8 mouse cellular contexts compared by ENCODE assay signal in the genomic region with DNA sequence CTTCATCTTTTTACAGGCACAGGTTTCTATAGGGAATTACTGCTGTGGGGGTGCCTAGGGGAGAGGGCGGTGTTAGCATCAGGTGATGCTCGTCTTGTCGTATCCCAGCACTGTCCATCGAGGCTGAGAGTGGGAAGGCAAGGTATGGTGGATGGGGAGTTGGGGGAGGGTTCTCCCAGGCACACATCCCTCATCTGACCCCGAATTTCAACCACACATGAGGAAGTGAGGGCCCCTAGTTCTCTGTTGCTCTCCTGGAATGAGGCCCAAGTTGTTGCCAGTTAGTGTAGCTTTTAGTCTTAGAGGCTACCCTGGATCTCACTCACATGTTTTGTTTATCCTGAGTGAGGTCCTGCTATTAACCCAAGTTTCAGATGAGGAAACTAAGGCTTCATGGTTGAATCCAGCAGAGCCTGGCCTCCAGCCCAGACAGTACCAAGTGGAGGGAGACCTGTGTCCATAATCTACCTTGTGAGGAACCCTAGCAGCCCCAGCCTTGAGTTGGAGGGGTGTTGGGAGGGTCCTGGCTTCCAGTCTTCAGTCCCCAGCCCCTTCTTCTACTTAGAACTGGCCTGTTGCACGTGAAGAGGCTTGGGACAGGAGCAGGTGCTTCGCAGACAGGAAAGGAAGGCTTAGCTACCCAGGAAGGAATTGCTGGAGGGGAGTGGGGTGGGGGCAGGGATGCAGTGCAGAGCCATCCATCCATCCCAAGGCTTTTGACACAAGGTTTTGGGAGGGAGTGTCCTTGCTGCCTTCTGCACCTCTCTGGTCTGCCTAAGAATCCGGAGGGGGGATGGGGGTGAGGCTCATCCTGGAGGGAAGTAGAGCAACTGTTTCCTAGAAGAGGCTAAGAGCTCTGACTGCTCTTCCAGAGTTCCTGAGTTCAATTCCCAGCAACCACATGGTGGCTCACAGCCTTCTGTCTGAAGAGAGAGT. TPM values are rescaled to one million over a fixed set of nuclear protein-coding genes. Genes with fewer than 3 reads are reported as not detected.
DNase-seq lines count a peak whose midpoint lies in the region; ATAC-seq and TF ChIP-seq lines count a peak whose summit lies in the region.

No protein-coding gene starts in this region.

- H3K9ac ChIP-seq in forebrain, embryonic 16.5 days (replicated peaks; ENCODE audit: low read depth, low read length) = no peak overlapping the region

- WGBS in forebrain, embryonic 16.5 days = 56% methylated on average over 8 of the region's 8 CpGs

- no peaks in the 10 kb centered on the region for H3K9me3 ChIP-seq in forebrain, embryonic 16.5 days (ENCODE audit: control insufficient read depth, low read length)

- DNase-seq in adrenal gland, postnatal 25 days = peak; percentile 31
- DNase-seq in adrenal gland, adult 18-20 months (ENCODE audit: low spot score in 2 of 2) = no peak
- no peak for DNase-seq in left cerebral cortex, adult 2 months (ENCODE audit: extremely low spot score in 1 of 2, low spot score in 2 of 2)
- no peak for DNase-seq in left cerebral cortex, postnatal 14 days (ENCODE audit: low spot score in 2 of 2)
- no peak for DNase-seq in right cerebral cortex, postnatal 4 days
- DNase-seq in left cerebral cortex, postnatal 4 days = no peak

- intact Hi-C loops in left cerebral cortex, adult 2 months (cut with DNase I) = no loop called here
- intact Hi-C loops in left cerebral cortex, postnatal 14 days (cut with DNase I) = no loop called here
- intact Hi-C loops in left cerebral cortex, postnatal 4 days (cut with DNase I) = no loop called here

- H3K36me3 ChIP-seq in forebrain, embryonic 16.5 days (ENCODE audit: control insufficient read depth, insufficient read depth) = peaks cover under 1% of the 10 kb centered on the region; the same call in 1 of the 2 replicates

- TF ChIP-seq CTCF in left cerebral cortex, adult 2 months (IDR thresholded peaks at IDR 0.05) = no peak

- peaks cover 62% of the 10 kb centered on the region for H3K4me1 ChIP-seq in forebrain, embryonic 16.5 days (replicated peaks; ENCODE audit: control insufficient read depth, insufficient read depth, low read length)

- peak overlapping the region; percentile 68 for H3K27ac ChIP-seq in left cerebral cortex, adult 2 months
- H3K27ac ChIP-seq in forebrain, embryonic 16.5 days (ENCODE audit: low read length) = peak overlapping the region; percentile 64

- no peak for ATAC-seq in forebrain, embryonic 16.5 days
- peak; percentile 25; the same call in 1 of the 2 replicates for ATAC-seq in megakaryocyte, adult 5-6 weeks (ENCODE audit: poor library complexity, severe bottlenecking)

- H3K27me3 ChIP-seq in forebrain, embryonic 16.5 days (replicated peaks; ENCODE audit: control insufficient read depth, insufficient read depth, low read length) = no peaks in the 10 kb centered on the region

- peak overlapping the region; percentile 0 for H3K4me3 ChIP-seq in left cerebral cortex, adult 2 months
- no peak overlapping the region for H3K4me3 ChIP-seq in forebrain, embryonic 16.5 days (replicated peaks; ENCODE audit: low read length)

- H3K4me2 ChIP-seq in forebrain, embryonic 16.5 days (ENCODE audit: low read length) = no peak overlapping the region

RNA-seq across cellular contexts. Expression of gene Ctdsp2, which starts 8.9 kb away (rescaled TPM):
- 125 and 197 TPM in 2 replicates for total RNA-seq in adrenal gland, postnatal 25 days (2021)
- total RNA-seq in adrenal gland, adult 18-20 months (2021) = 10 to 100 TPM; 73.0 to 98.7 TPM
- 10 to 100 TPM; 79.4 to 83.8 TPM for total RNA-seq in left cerebral cortex, adult 2 months (2021)
- total RNA-seq in left cerebral cortex, postnatal 14 days (2021) = 10 to 100 TPM; 69.6 to 75.1 TPM
- polyA plus RNA-seq in forebrain, embryonic 16.5 days (2015; fragmentation: Nextera tagmentation; extraction: Ambion mirVana) = 22.9 and 27.6 TPM in 2 replicates
- 73.2 and 75.2 TPM in 2 replicates for total RNA-seq in megakaryocyte, adult 5-6 weeks (2015)
- total RNA-seq in megakaryocyte, adult 5-6 weeks (2017) = 38.0 and 41.9 TPM in 2 replicates
- 10 to 100 TPM; 57.6 to 61.4 TPM for total RNA-seq in left cerebral cortex, postnatal 4 days (2021)

RNA-seq across cellular contexts. Expression of gene Avil, which starts 13.1 kb away (rescaled TPM):
- 3.7 and 3.9 TPM in 2 replicates for total RNA-seq in adrenal gland, postnatal 25 days (2021)
- 1 to 10 TPM in 1 of 2 experiments, under 1 TPM in 1; 0.67 to 5.5 TPM for total RNA-seq in adrenal gland, adult 18-20 months (2021)
- total RNA-seq in left cerebral cortex, adult 2 months (2021) = under 1 TPM; 0.18 to 0.28 TPM
- under 1 TPM; 0.29 to 0.40 TPM for total RNA-seq in left cerebral cortex, postnatal 14 days (2021)
- polyA plus RNA-seq in forebrain, embryonic 16.5 days (2015; fragmentation: Nextera tagmentation; extraction: Ambion mirVana) = 0.15 and 0.40 TPM in 2 replicates
- total RNA-seq in megakaryocyte, adult 5-6 weeks (2015) = 0.07 TPM in 1 of 2 replicates, not detected in the other
- total RNA-seq in megakaryocyte, adult 5-6 weeks (2017) = 0.04 and 0.16 TPM in 2 replicates
- under 1 TPM; 0.12 to 0.16 TPM for total RNA-seq in left cerebral cortex, postnatal 4 days (2021)

RNA-seq across cellular contexts. Expression of gene Tsfm, which starts 43.2 kb away (rescaled TPM):
- 50.6 and 66.8 TPM in 2 replicates for total RNA-seq in adrenal gland, postnatal 25 days (2021)
- 10 to 100 TPM; 55.1 to 61.3 TPM for total RNA-seq in adrenal gland, adult 18-20 months (2021)
- 10 to 100 TPM; 30.2 to 30.7 TPM for total RNA-seq in left cerebral cortex, adult 2 months (2021)
- 10 to 100 TPM; 27.7 to 28.2 TPM for total RNA-seq in left cerebral cortex, postnatal 14 days (2021)
- polyA plus RNA-seq in forebrain, embryonic 16.5 days (2015; fragmentation: Nextera tagmentation; extraction: Ambion mirVana) = 60.8 and 66.0 TPM in 2 replicates
- 17.4 and 25.7 TPM in 2 replicates for total RNA-seq in megakaryocyte, adult 5-6 weeks (2015)
- 17.1 and 21.0 TPM in 2 replicates for total RNA-seq in megakaryocyte, adult 5-6 weeks (2017)
- total RNA-seq in left cerebral cortex, postnatal 4 days (2021) = 10 to 100 TPM; 29.4 to 30.2 TPM

RNA-seq across cellular contexts. Expression of gene Mettl1, which starts 53.8 kb away (rescaled TPM):
- total RNA-seq in adrenal gland, postnatal 25 days (2021) = 17.6 and 23.0 TPM in 2 replicates
- 10 to 100 TPM; 16.0 to 18.2 TPM for total RNA-seq in adrenal gland, adult 18-20 months (2021)
- 10 to 100 TPM; 10.1 to 12.3 TPM for total RNA-seq in left cerebral cortex, adult 2 months (2021)
- total RNA-seq in left cerebral cortex, postnatal 14 days (2021) = 10 to 100 TPM; 10.3 to 11.1 TPM
- 20.1 and 23.0 TPM in 2 replicates for polyA plus RNA-seq in forebrain, embryonic 16.5 days (2015; fragmentation: Nextera tagmentation; extraction: Ambion mirVana)
- 4.2 and 5.4 TPM in 2 replicates for total RNA-seq in megakaryocyte, adult 5-6 weeks (2015)
- total RNA-seq in megakaryocyte, adult 5-6 weeks (2017) = 3.5 and 8.9 TPM in 2 replicates
- total RNA-seq in left cerebral cortex, postnatal 4 days (2021) = 10 to 100 TPM; 13.8 to 14.9 TPM

RNA-seq across cellular contexts. Expression of gene Eef1akmt3, which starts 53.9 kb away (rescaled TPM):
- total RNA-seq in adrenal gland, postnatal 25 days (2021) = 0.49 TPM in 1 of 2 replicates, not detected in the other
- under 1 TPM; 0.26 to 0.27 TPM for total RNA-seq in adrenal gland, adult 18-20 months (2021)
- under 1 TPM in 1 of 2 experiments, not detected in 1; 0.21 TPM for total RNA-seq in left cerebral cortex, adult 2 months (2021)
- total RNA-seq in left cerebral cortex, postnatal 14 days (2021) = under 1 TPM in 1 of 2 experiments, not detected in 1; 0.19 TPM
- polyA plus RNA-seq in forebrain, embryonic 16.5 days (2015; fragmentation: Nextera tagmentation; extraction: Ambion mirVana) = 0.11 and 0.18 TPM in 2 replicates
- total RNA-seq in megakaryocyte, adult 5-6 weeks (2015) = not detected in 2 replicates
- 0.08 TPM in 1 of 2 replicates, not detected in the other for total RNA-seq in megakaryocyte, adult 5-6 weeks (2017)
- under 1 TPM; 0.18 to 0.42 TPM for total RNA-seq in left cerebral cortex, postnatal 4 days (2021)
